Mouse (Mus musculus) limb, embryonic 13.5 days (tissue): ENCODE data around the gene Olfr589. TPM values are rescaled to one million over a fixed set of nuclear protein-coding genes. Genes with fewer than 3 reads are reported as not detected.
"Not testable (repeated sequence)": the region's sequence is repeated elsewhere in the genome, so short reads cannot be mapped to it uniquely, and the experiment has no call there.

ENCODE experiments used
- ATAC-seq: fragments of 200-750 bp; cut with Nextera tagmentation; 2 replicates; pipeline ENCODE4 v1.8.0; 2017; ENCODE audit warnings: low read depth, moderate number of reproducible peaks, moderate TSS enrichment; ENCODE audit not compliant: low FRiP score
- H3K27ac ChIP-seq: fragments of 300-500 bp; sonication (generic); 2 replicates; pipeline ENCODE4 v1.5.1; 2015; ENCODE audit warnings: inconsistent platforms, mild to moderate bottlenecking, moderate library complexity
- H3K27me3 ChIP-seq: fragments of 300-500 bp; sonication (generic); 2 replicates; pipeline ENCODE4 v1.6.1; 2015; ENCODE audit warnings: mild to moderate bottlenecking, inconsistent platforms
- H3K36me3 ChIP-seq: fragments of 300-500 bp; sonication (generic); 2 replicates; pipeline ENCODE4 v1.6.1; 2015; ENCODE audit warnings: inconsistent platforms, mild to moderate bottlenecking, moderate library complexity
- H3K4me1 ChIP-seq: fragments of 300-500 bp; sonication (generic); 2 replicates; pipeline ENCODE4 v1.6.1; 2015; ENCODE audit warnings: inconsistent platforms
- H3K4me2 ChIP-seq: fragments of 300-500 bp; sonication (generic); replicated peaks from 2 replicates; pipeline ENCODE4 v1.6.1; 2015; ENCODE audit warnings: inconsistent platforms, mild to moderate bottlenecking, moderate library complexity
- H3K4me3 ChIP-seq: fragments of 300-500 bp; sonication (generic); 2 replicates; pipeline ENCODE4 v1.5.1; 2015; ENCODE audit warnings: moderate library complexity, mild to moderate bottlenecking, inconsistent platforms
- H3K9ac ChIP-seq: fragments of 300-500 bp; sonication (generic); 2 replicates; pipeline ENCODE4 v1.6.1; 2015; ENCODE audit warnings: mild to moderate bottlenecking, inconsistent platforms
- H3K9me3 ChIP-seq: fragments of 300-500 bp; sonication (generic); 2 replicates; pipeline ENCODE4 v1.6.1; 2016; ENCODE audit warnings: inconsistent platforms
- WGBS: fragments of 180-500 bp; shearing (Covaris S2); methylation state at CpG from one replicate; pipeline ENCODE4 v1.1.7; 2015; 5-methylcytosine and 5-hydroxymethylcytosine counted together
- polyA plus RNA-seq: library from polyadenylated mRNA; unstranded; fragments of >200 nt; fragmentation: Nextera tagmentation; extraction: Ambion mirVana; gene quantifications from 2 replicates; pipeline ENCODE4 v1.2.1, GENCODE M21; 2015

Gene Olfr589
- not detected in 2 replicates for polyA plus RNA-seq

- 64% methylated on average over 2 of the region's 2 CpGs for WGBS
Observed at GRCm38 (mm10) chr7:103156256-103156655, at the start of gene Olfr589. Gene Olfr589 (minus strand): TSS chr7:103156356.

GRCm38 (mm10) chr7:103184503-103184902, 28.3 kb upstream of the Olfr589 start, which contains the start of gene Olfr592:
Gene Olfr592 (plus strand): TSS chr7:103184803.
- not testable (repeated sequence) for H3K27me3 ChIP-seq, H3K4me2 ChIP-seq, H3K9ac ChIP-seq, H3K4me3 ChIP-seq, H3K4me1 ChIP-seq, H3K9me3 ChIP-seq, H3K36me3 ChIP-seq, ATAC-seq, H3K27ac ChIP-seq
- 71% methylated on average over 1 of the region's 1 CpGs for WGBS

More at GRCm38 (mm10) chr7:103156256-103156655, at the start of gene Olfr589:
- no peaks in the 10 kb centered on the region for H3K27me3 ChIP-seq
- no peak within 1 kb of the TSS for H3K9ac ChIP-seq
- H3K4me1 ChIP-seq = no peaks in the 10 kb centered on the region
- H3K4me2 ChIP-seq = no peak within 1 kb of the TSS
- no peak within 1 kb of the TSS for H3K4me3 ChIP-seq
- no peaks in the 10 kb centered on the region for H3K36me3 ChIP-seq
- no peaks in the 10 kb centered on the region for H3K9me3 ChIP-seq
- H3K27ac ChIP-seq = no peak within 1 kb of the TSS
- ATAC-seq = no peak

- no peak within 1 kb of the TSS for H3K27ac ChIP-seq
- H3K9me3 ChIP-seq = peaks cover 8% of the 10 kb centered on the region
- no peak within 1 kb of the TSS for H3K4me3 ChIP-seq
- H3K4me2 ChIP-seq = no peak within 1 kb of the TSS
- no peaks in the 10 kb centered on the region for H3K27me3 ChIP-seq
- 82% methylated on average over 1 of the region's 1 CpGs for WGBS
- H3K9ac ChIP-seq = no peak within 1 kb of the TSS
- no peaks in the 10 kb centered on the region for H3K4me1 ChIP-seq
- no peak for ATAC-seq
- H3K36me3 ChIP-seq = no peaks in the 10 kb centered on the region
Observed at GRCm38 (mm10) chr7:103178240-103178639, 22.1 kb upstream of the Olfr589 start, which contains the start of gene Olfr591. Gene Olfr591 (minus strand): TSS chr7:103178340.

- Histone ChIP-seq H3K4me1 (no peaks in the 10 kb centered on the region), H3K4me3 (no peak overlapping the region), H3K27ac (no peak overlapping the region), H3K9ac (no peak overlapping the region), H3K36me3 (no peaks in the 10 kb centered on the region), H3K4me2 (no peak overlapping the region), H3K9me3 (no peaks in the 10 kb centered on the region), H3K27me3 (no peaks in the 10 kb centered on the region)
- no peak for ATAC-seq
- WGBS = 79% methylated on average over 5 of the region's 5 CpGs
Observed at GRCm38 (mm10) chr7:103169697-103170096, 13.5 kb upstream of the Olfr589 start.

GRCm38 (mm10) chr7:103140579-103140978, 15.6 kb downstream of the Olfr589 start, which contains the start of gene Olfr588-ps1:
Gene Olfr588-ps1 (plus strand): TSS chr7:103140879.
- WGBS = 84% methylated on average over 1 of the region's 1 CpGs

GRCm38 (mm10) chr7:103125538-103125937, 30.6 kb downstream of the Olfr589 start, which contains the start of gene Olfr586:
Gene Olfr586 (minus strand): TSS chr7:103125638.
- Histone ChIP-seq H3K36me3 (no peaks in the 10 kb centered on the region), H3K9me3 (no peaks in the 10 kb centered on the region), H3K4me1 (no peaks in the 10 kb centered on the region), H3K9ac (no peak within 1 kb of the TSS), H3K27me3 (no peaks in the 10 kb centered on the region), H3K4me2 (no peak within 1 kb of the TSS), H3K4me3 (no peak within 1 kb of the TSS), H3K27ac (no peak within 1 kb of the TSS)
- no peak for ATAC-seq
- 93% methylated on average over 3 of the region's 3 CpGs for WGBS

More at GRCm38 (mm10) chr7:103140579-103140978, 15.6 kb downstream of the Olfr589 start, which contains the start of gene Olfr588-ps1:
- no peak within 1 kb of the TSS for H3K4me2 ChIP-seq
- no peak for ATAC-seq
- no peak within 1 kb of the TSS for H3K9ac ChIP-seq
- no peaks in the 10 kb centered on the region for H3K36me3 ChIP-seq
- H3K27me3 ChIP-seq = no peaks in the 10 kb centered on the region
- H3K4me1 ChIP-seq = no peaks in the 10 kb centered on the region
- H3K4me3 ChIP-seq = no peak within 1 kb of the TSS
- no peak within 1 kb of the TSS for H3K27ac ChIP-seq
- H3K9me3 ChIP-seq = no peaks in the 10 kb centered on the region

GRCm38 (mm10) chr7:103119406-103119805, 36.8 kb downstream of the Olfr589 start:
- Histone ChIP-seq H3K9me3 (no peaks in the 10 kb centered on the region), H3K27ac (no peak overlapping the region), H3K4me3 (no peak overlapping the region), H3K4me2 (no peak overlapping the region), H3K27me3 (no peaks in the 10 kb centered on the region), H3K9ac (no peak overlapping the region), H3K36me3 (no peaks in the 10 kb centered on the region), H3K4me1 (no peaks in the 10 kb centered on the region)
- no peak for ATAC-seq
- WGBS = 41% methylated on average over 3 of the region's 3 CpGs

Other genes starting within 250 kb of the Olfr589 start
- gene Olfr571, start 238.8 kb downstream of the Olfr589 start, polyA plus RNA-seq = not detected in 2 replicates
- not detected in 2 replicates for gene Olfr572, start 231.9 kb downstream of the Olfr589 start, polyA plus RNA-seq
- not detected in 2 replicates for gene Olfr573-ps1, start 213.8 kb downstream of the Olfr589 start, polyA plus RNA-seq
- gene Olfr574, start 207.9 kb downstream of the Olfr589 start, polyA plus RNA-seq = not detected in 2 replicates
- not detected in 2 replicates for gene Olfr575, start 197.6 kb downstream of the Olfr589 start, polyA plus RNA-seq
- gene Olfr576, start 193.7 kb downstream of the Olfr589 start, polyA plus RNA-seq = not detected in 2 replicates
- not detected in 2 replicates for gene Olfr577, start 180.4 kb downstream of the Olfr589 start, polyA plus RNA-seq
- gene Olfr578, start 167.0 kb downstream of the Olfr589 start, polyA plus RNA-seq = not detected in 2 replicates
- not detected in 2 replicates for gene Olfr582, start 118.3 kb downstream of the Olfr589 start, polyA plus RNA-seq
- gene Olfr583, start 105.1 kb downstream of the Olfr589 start, polyA plus RNA-seq = not detected in 2 replicates
- gene Olfr584, start 74.5 kb downstream of the Olfr589 start, polyA plus RNA-seq = not detected in 2 replicates
- gene Olfr585, start 58.6 kb downstream of the Olfr589 start, polyA plus RNA-seq = not detected in 2 replicates
- gene Olfr586, start 30.7 kb downstream of the Olfr589 start, polyA plus RNA-seq = not detected in 2 replicates
- not detected in 2 replicates for gene Olfr588-ps1, start 15.5 kb downstream of the Olfr589 start, polyA plus RNA-seq
- not detected in 2 replicates for gene Olfr591, start 22.0 kb upstream of the Olfr589 start, polyA plus RNA-seq
- gene Olfr592, start 28.4 kb upstream of the Olfr589 start, polyA plus RNA-seq = not detected in 2 replicates
- not detected in 2 replicates for gene Olfr593, start 55.5 kb upstream of the Olfr589 start, polyA plus RNA-seq
- gene Olfr594, start 60.6 kb upstream of the Olfr589 start, polyA plus RNA-seq = not detected in 2 replicates
- gene Usp17ld, start 96.1 kb upstream of the Olfr589 start, polyA plus RNA-seq = not detected in 2 replicates
- gene Olfr596, start 149.3 kb upstream of the Olfr589 start, polyA plus RNA-seq = not detected in 2 replicates
- gene Olfr597, start 160.0 kb upstream of the Olfr589 start, polyA plus RNA-seq = not detected in 2 replicates
- gene Olfr598, start 167.2 kb upstream of the Olfr589 start, polyA plus RNA-seq = not detected in 2 replicates
- not detected in 2 replicates for gene Olfr599, start 179.6 kb upstream of the Olfr589 start, polyA plus RNA-seq
- not detected in 2 replicates for gene Olfr600, start 193.3 kb upstream of the Olfr589 start, polyA plus RNA-seq
- not detected in 2 replicates for gene Olfr601, start 206.3 kb upstream of the Olfr589 start, polyA plus RNA-seq
- not detected in 2 replicates for gene Olfr603, start 229.8 kb upstream of the Olfr589 start, polyA plus RNA-seq